Mouse (Mus musculus) heart, postnatal 14 days (tissue): ENCODE data around the gene Nudt21. TPM values are rescaled to one million over a fixed set of nuclear protein-coding genes. Genes with fewer than 3 reads are reported as not detected.

Experiments used
- DNase-seq, 2 experiments: peaks; one replicate each; pipeline ENCODE4 v3.0.0; 2021 to 2022
- intact Hi-C: fragments of 180-260 bp; cut with DNase I; formaldehyde crosslinking; loops from one replicate; pipeline ENCODE4 v1.15.1; 2025
- long read RNA-seq, 2 experiments: library from polyadenylated mRNA; stranded (forward); transcript quantifications; one replicate each; pipeline ENCODE4 v2.0.0; 2021
- total RNA-seq, 2 experiments: library from RNA; stranded (reverse); gene quantifications; 2 replicates each; pipeline ENCODE4 v1.2.3; 2021

Gene Nudt21
- 10 to 100 TPM; 29.2 to 30.3 TPM for total RNA-seq
- long read RNA-seq, experiment 1, full-length matches to known transcripts = 57 of 57 reads
- long read RNA-seq, experiment 1, partial matches to known transcripts = 0 of 57 reads
- long read RNA-seq, experiment 1, other reads (novel, unspliced or antisense) = 0 of 57 reads
- long read RNA-seq, experiment 2, full-length matches to known transcripts = 40 of 41 reads
- long read RNA-seq, experiment 2, partial matches to known transcripts = 0 of 41 reads
- long read RNA-seq, experiment 2, other reads (novel, unspliced or antisense) = 1 of 41 reads

DNA sequence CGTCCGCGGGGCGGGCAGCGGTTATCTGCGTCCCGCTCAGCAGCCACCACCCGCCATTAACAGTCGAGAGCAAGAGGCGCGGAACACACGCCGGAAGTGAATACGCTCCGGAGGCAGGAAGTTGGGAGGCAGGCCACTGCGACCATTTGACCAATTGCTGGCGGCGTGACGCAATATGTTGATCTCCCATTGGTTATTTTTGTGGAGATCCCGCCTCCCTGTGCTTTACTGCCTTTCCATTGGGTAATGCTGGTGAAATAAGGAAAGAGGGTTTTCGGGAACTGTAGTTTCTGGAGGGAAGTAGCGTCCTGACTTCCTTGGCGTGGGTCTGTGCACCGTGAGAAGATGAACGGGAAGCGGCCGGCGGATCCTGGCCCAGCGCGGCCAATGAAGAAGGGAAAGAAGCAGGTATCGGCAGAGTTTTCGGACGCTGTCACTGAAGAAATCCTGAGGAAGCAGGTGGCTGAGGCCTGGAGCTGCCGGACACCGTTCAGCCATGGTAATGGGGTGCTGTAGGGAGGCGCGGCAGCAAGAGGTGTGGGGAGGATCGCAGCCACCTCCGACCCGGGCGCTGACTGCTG, at the start of gene Nudt21, which contains the start of gene Ogfod1:
Gene Nudt21 (minus strand): TSS at position 88 of the 581 bp plus-strand sequence.
Gene Ogfod1 (plus strand): TSS at position 255 of the 581 bp plus-strand sequence.
- DNase-seq = peak; percentile 90 to 93
- intact Hi-C loops = loop anchor here (2.0 kb wide), 1 partner anchor 24 kb away; the partner anchor contains the start of gene Amfr

DNA sequence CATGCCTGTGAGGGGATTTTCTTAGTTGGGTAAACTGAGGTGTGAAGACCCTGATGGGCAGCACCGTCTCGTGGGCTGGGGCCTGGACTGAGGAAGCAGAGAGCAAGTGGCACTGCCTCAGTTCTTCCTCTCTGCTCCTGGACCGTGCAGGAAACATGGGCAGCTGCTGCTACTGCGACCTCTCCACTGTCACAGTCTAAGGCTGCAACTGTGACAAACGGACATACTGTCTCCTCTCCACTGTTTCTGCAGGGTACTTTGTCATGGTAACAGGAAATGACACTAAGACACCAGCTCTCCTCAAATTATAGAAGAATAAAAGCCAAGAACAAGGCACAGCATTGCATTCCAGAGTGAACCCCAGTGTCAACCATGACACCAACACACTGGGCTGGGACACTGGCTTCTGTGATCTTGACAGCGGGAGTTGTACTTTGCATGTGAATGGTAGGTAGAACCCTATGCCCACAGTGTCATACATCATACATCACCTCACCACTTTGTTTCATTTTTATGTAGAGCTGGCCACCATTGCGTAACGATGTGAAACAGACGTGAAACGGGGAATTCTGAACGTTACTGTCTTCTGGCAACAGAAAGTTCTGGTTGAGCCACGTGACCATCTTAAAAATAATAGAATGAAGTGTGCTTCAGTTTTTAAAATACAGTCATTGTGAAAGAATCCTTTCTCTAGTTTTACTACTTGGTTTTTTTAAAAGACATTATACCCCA, 39.8 kb upstream of the Nudt21 start:
- intact Hi-C loops = no loop called here
- no peak for DNase-seq

DNA sequence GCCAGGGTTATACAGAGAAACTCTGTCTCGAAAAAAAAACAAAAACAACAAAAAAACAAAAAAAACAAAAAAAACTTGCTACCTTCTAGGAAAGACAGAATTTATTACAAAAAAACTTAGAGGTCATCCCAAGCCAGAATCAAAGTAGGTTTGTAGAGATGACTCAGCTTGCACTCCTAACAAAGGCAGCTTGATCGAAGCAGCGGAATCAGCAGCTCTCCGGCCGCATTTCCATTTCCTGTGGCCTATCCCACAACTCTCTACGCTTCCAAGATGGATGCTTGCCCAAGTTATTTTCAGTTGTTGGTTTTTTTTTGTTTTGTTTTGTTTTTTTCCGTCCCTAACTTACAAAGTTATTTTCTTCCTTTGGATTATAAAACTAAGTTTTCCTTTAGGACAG, 32.0 kb upstream of the Nudt21 start:
- DNase-seq = no peak
- intact Hi-C loops = no loop called here

DNA sequence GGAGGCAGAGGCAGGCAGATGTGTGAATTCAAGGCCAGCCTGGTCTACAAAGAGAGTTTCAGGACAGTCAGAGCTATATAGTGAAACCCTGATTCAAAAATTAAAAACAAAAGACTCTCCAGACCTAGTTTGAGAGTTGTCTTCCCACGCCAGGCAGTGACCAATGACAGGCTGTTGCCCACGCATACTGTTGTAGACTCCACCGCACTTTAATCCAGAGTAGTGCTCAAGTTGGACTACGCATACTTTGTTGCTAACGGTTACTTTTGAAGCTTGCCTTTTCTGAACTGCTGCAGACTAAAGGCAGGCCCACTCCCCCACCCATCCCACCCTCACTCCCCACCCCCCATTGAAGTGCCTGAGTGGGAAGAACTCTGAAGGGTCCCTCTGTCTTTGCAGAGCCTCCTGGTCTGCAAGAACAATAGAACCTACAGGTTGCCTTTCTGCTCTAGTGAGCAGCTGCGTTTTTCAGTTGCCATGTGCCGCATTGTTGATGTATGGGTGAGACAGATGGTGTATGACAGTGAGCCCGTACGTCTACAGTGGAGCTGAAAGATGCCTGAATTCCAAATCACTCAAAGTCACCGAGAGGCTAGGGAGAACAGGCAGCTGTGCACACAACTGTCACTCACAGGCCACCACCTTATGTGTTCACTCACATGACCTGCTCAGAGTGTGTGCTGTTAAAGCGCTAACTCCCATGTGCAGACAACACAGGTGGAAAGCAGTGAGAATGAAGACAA, 29.5 kb upstream of the Nudt21 start:
- intact Hi-C loops = no loop called here
- DNase-seq = no peak

DNA sequence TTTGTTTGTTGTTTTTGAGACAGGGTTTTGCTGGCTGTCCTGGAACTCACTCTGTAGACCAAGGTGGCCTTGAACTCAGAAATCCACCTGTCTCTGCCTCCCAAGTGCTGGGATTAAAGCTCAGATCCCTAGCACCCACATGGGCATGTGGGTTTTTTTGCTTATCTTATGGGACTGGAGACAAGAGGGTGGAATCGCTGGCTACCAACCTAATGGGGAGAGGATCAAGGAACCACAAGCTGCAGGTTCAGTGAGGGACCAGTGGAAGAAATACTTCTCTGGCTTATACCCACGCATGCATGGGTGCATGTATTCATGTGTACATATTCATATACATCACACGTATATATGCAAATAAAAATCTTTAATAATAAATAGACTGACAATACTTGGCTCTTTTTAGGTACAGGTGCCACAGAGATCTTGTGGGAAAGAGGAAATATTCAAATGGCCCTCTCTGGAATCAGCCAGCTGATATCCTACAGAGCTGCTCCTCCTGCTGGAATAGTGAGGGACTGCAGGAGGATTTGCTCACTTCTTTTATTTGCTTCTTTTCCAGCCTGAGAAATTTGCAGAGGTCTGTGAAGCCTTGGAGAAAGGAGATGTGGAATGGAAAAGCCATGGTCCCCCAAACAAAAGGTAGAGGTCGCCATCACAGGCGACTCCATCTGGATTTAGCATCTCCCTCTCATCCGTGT, 20.5 kb upstream of the Nudt21 start:
- intact Hi-C loops = loop anchor here (5.0 to 10.0 kb wide), 4 partner anchors 80 to 465 kb away; no protein-coding TSS in a partner anchor
- peak; percentile 45 to 74 for DNase-seq

DNA sequence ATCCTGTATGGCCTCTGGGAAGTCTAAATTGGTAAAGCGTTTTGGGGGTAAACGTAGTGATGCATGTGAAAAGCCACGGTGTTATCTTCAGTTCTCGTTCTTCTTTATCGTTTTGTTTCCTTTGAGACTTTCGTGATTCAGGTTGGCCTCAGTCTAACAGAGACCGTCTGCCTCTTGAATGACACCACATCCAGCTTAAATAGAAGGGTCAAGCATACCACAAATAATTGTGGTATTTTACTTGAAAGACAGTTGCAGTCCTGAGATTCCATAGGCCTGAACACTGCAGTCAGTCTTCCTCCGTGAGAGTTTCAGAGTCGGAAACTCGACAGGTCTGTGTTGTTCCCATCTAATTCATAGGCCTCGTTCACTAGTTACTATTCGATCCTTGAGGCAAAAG, 15.9 kb upstream of the Nudt21 start:
- no peak for DNase-seq
- intact Hi-C loops = loop anchor here (10.0 kb wide), 1 partner anchor 388 kb away; no protein-coding TSS in a partner anchor

DNA sequence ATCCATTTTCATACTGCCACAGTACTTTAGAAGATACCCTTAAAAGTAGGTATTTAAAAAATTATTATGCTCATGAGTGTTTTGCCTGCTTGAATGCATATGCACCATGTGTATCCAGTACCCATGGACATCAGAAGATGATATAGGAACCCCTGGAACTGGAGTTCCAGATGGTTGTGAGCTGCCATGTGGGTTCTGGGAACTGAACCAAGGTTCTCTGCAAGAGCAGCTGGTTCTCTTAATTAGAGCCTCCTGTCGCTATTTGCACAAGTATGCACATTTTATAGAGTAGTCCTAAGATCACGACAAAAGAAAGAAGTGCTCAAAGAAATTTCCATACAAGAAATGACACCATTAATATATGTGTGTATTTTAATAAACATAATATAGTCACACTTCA, 11.0 kb upstream of the Nudt21 start:
- no peak for DNase-seq
- intact Hi-C loops = no loop called here

DNA sequence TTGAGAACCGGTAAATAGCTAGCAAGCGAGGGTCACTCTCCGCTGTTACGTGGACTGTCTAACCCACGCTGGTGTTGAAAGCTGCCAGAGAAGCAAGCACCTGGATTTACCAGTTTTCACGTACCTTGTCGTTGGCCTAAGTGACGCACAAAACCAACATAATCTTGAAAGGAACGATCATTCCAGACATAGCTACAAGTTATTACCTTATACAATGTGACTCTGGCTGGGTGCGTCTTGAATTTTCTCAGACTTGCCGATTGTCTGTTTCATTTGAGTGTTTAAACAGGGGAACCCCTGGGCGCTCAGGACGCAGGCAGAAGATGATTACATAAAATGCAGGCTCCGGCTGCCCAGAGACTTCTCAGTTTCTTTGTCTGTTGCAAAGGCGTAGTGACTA, 975 bp upstream of the Nudt21 start:
- intact Hi-C loops = loop anchor here (2.0 kb wide), 1 partner anchor 25 kb away; the partner anchor contains the start of gene Amfr
- DNase-seq = no peak

DNA sequence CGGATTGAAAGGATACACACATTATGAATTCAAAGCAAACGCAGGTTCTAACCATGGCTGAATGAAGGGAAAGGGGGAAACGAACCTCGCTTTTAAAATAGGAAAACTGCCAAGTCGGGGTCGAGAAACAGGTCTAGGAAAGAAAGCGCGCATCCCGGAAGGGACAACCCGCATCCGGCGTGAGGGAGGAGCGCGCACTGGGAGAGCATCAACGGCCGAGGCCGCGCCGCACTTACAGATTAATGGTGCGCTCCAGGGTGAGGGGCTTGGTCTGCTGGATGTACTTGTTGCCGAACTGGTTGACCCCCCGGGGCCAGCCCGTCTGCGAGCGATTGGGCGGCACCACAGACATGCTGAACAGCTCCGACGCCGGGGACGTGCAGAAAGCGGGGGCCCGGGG, 290 bp downstream of the Nudt21 start:
- peak; percentile 56 to 65 for DNase-seq
- intact Hi-C loops = loop anchor here (2.0 kb wide), 1 partner anchor 24 kb away; the partner anchor contains the start of gene Amfr

DNA sequence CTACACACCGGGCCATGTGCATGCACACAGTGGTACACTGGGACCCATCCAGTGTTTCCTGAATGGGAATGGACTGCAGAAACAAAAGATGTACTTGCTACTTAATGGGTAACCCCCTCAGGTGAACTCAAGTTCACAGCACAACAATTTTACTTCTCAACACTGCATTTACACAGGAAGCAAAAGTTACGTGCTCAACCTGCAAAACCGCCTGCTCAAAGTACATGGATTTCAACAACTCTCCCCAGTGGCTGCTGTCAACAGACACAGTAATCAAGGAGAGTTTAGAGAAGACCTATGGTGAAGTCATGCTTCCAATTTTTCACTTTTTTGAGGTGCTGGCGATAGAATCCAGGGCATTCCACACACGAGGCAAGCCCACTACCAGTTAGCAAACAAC, 1.6 kb downstream of the Nudt21 start:
- intact Hi-C loops = no loop called here
- DNase-seq = no peak

DNA sequence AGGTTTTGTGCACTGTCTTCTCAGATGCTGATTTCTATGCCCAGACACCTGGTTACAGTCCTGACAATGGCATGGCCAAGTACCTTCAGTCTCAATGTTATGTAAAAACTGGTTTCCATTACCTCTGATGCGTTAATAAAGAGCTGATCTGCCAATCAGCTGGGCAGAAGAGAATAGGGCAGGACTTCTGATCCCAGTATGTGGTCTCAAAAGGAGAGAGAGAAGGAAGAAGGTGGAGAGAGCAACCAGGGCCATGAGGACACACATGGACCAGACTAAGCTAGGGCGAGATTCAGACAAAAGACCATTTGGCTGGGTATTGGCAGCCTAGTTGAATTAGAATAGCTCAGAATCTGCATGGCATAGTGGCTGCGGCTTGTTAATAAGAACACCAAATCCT, 3.2 kb downstream of the Nudt21 start:
- no peak for DNase-seq
- intact Hi-C loops = no loop called here

DNA sequence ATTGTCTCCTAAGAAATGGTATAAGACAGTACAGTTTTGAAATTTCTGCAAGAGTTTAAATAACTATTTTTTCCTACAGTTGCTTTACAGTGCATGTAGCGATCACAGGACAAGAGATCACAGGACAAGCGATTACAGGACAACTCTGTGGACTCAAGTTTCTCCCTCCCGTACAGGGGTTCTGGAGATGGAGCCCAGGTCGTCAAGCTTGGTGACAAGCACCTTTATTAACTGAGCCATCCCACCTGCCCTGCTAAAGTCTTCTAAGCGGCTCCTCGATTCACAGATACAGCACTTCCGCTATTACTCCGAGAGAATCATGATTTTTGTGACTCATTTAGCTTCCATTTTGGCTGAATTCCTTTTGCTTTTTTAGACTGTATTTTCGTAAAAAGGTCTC, 7.1 kb downstream of the Nudt21 start:
- intact Hi-C loops = no loop called here
- DNase-seq = no peak

DNA sequence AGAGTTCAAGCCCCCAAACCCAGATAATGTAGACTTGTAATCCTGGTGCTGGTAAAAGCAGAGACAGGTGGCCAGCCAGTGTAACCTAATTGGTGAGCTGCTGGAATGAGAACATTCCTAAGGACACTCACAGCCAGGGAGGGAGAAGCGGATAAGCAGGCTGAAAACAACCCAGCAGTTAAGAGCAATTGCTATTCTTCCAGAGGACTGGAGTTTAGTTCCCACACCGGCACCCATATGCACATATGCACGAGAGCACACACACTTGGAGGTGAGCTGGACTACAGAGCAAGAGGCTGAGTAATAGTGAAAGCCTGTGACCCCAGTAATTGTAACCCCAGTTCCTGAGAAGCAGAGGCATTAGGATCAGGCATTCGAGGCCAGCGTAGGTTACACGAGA, 12.9 kb downstream of the Nudt21 start:
- no peak for DNase-seq
- intact Hi-C loops = no loop called here

DNA sequence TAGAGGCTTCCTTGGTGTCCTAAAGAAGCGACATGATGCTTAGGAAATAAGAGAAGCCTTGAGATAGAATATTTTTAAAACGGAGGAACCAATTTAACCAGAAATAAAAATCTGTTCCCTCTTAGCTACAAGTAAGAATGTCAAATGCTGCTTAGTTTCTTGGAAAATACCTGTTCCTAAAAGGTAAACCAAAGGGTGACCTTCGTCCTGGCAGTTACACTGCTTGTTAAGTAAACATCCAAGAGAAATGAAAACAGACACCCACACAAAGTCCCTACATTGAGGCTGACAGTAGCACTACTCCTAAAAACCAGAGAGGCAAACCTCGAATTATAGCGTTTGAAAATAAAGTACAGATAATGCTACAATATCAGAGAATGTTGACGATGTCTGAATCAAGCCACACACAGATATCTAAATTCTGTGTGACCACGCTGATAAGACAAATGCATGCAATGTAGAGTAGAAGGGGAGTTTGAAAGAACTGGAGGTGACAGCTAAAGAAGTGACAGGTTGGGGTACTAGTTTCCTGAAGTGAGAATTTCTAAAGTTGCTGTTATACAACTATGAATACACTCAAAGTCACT, 23.7 kb downstream of the Nudt21 start:
- intact Hi-C loops = loop anchor here (2.0 kb wide), 1 partner anchor 24 kb away; the partner anchor contains the start of genes Nudt21 and Ogfod1
- DNase-seq = no peak

DNA sequence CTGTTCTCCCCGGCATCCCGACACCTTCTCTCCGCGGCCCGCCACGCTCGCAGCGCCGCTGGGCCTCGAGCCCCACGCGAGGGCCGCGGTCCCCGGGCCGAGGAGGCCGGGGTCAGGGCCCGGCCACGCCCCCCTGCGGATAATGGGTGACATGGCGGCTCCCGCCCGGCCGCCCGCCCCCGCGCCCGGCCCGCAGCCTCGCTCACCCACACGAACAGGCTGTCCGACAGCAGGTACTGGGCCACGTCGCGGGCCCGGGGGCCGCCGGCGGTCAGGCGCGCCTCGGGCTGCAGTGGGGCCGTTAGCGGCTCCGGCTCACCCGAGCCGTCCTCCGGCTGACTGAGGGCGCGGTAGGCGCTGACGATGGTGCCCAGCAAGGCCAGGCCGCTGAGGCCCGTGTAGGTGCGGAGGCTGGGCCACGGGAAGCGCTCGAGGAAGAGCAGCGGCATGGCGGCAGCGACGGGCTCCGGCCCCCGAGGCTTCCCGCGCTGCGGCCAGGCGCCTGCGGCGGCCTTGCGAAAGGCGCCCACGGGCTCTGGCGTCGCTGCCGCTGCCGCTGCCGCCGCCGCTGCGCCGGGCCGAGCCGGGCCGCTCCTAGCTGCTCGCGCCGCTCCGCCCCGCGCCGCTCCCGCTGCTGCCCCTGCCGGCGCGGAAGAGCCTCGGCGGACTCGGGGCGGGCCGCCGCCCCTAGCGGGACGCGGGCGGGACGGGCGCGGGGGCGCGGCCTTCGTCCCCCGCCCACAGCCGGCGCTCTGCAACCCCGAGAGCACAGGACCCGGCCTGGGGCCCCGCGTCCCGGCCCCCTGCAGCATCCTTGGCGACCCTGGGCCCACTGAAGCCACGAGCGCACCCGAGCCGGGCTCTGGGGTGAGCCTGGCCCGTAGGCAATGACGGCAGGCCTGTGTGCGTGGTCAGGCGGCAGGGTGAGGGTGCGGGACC, 24.5 kb downstream of the Nudt21 start, which contains the start of gene Amfr:
Gene Amfr (minus strand): TSS at position 830 of the 939 bp plus-strand sequence.
- peak; percentile 75 to 82 for DNase-seq
- intact Hi-C loops = loop anchor here (2.0 kb wide), 1 partner anchor 25 kb away; the partner anchor contains the start of genes Nudt21 and Ogfod1

DNA sequence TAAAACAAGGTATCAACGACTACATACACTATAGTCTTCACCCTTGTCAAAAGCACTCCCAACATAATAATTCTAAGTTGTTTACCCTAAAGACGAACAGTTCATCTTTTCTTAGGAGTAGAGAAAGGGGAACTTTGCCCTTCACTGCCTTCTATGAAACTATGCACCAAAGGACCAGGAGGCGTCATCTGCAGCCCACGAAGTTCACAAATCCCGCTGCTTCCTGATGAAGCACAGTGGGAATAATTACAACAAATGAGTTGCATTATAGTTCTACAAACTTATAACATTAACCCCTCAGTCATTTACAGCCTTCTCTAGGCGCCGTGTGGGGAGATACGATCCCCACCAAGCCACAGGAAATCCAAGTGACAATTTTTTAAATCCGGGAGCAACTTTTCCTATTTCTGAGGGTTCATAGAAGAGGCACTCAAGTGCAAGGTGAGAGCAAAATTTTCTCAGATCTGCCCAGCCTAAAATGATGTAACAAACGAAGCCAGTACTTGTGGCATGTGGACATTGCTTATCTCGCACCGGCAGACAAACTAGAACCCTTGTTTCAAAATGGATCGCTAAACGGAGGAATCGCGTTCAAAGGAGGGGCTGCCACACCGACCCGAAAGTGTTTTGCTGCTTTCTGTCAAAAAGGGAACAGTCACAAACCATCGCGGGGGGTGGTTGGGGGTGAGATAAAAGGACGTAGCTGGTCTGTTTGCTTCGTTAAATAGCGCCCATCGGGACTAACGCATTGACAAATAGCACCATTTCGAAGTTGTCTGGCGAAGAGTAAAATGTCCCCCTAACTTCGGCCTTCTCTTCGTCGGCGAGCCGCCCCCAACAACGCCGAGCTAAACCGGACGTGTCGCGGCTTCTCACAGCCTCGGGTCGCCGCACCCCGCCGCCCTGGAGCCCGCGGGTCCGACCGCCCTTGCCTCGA, 25.5 kb downstream of the Nudt21 start:
- intact Hi-C loops = loop anchor here (2.0 kb wide), 1 partner anchor 25 kb away; the partner anchor contains the start of genes Nudt21 and Ogfod1
- DNase-seq = no peak

DNA sequence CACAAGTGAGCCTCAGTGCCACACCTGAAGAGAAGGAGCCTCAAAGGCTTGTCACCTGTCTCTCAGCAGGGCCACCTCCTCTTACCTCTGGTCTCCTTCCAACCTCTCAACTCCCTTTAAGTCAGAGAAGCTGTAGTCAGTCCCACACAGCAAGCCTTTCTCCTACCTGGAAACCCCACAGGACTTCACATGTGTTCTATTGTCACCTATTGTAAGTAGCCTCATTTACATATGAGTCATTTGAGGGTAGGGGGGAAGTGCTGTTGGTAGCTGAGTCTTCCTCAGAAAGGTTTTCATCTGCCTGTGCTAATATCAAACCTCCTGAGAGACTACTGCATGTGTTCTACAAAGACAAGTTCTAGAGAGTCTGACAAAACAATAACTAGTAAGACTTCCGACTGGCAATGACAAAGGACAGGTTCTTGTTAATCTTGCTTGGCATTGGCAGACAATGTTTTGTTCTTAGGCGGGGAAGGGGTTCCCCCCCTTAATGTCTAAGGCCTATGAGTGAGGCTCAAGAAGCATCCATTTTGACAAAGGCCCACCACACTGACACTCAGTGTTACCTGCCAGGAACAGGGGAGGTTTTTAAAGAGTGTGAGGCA, 26.6 kb downstream of the Nudt21 start:
- DNase-seq = no peak
- intact Hi-C loops = no loop called here
